Mouse (Mus musculus): Measurements from ENCODE around the gene Mcpt8.
"Not testable (repeated sequence)": the region's sequence is repeated elsewhere in the genome, so short reads cannot be mapped to it uniquely, and the experiment has no call there.

The Mcpt8 gene

DNA sequence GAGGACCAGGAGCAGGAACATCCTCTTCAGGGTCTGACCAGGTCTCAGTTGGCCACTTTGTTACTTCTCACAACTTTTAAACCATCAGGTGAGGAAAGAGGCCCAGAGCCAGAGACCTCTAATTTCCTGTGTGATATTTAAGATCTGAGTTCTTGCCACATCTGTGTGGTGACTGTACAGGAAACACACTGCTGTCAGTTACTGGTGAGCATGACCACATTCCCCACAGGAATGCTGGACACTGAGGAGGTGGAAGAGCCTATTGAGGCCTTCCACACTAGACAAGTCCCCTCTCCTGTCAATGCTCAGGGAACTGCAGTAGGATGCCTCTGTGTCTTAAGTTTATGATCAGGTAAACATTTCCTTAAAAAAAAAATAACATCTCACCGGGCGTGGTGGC is at the start of gene Mcpt8:
Gene Mcpt8, minus strand, starts transcription at position 107 of the 400 bp plus-strand sequence.
- no peak for DNase-seq (ENCODE audit: low read depth in 1 of 2, low spot score in 2 of 2)

GRCm38 (mm10) chr14:56133675-56134074 is 48.6 kb upstream of the Mcpt8 start:
- not testable (repeated sequence) for DNase-seq (ENCODE audit: low read depth in 1 of 2, low spot score in 2 of 2)

GRCm38 (mm10) chr14:56132508-56132907 is 47.4 kb upstream of the Mcpt8 start, which contains the start of gene Gzmd:
Gene Gzmd, minus strand, starts transcription at chr14:56132608.
- DNase-seq (ENCODE audit: low read depth in 1 of 2, low spot score in 2 of 2), result not testable (repeated sequence)

- DNase-seq (ENCODE audit: low read depth in 1 of 2, low spot score in 2 of 2), result no peak
These were observed 43.3 kb upstream of the Mcpt8 start for GRCm38 (mm10) chr14:56128341-56128740.

GRCm38 (mm10) chr14:56123516-56123915 is 38.4 kb upstream of the Mcpt8 start:
- no peak for DNase-seq (ENCODE audit: low read depth in 1 of 2, low spot score in 2 of 2)

DNA sequence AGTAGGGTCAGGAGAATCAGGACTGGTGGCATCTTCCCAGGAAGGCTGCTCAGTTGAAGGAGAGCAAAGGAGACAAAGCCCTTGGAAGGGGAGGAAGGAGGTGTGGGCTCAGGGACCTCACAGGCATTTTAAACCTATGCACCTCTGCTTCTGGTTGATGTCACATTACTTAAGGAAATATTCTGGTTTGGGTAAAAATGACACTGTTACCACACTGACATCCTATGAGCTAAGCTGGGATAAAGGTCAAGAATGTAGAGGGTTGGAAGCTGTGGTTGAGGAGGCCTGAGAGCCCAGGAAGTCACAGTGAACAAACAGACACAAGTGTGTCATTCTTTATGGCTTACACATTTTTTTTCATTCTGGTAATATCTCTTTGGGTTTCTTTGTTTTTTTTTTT is 35.5 kb upstream of the Mcpt8 start, which contains the start of gene Gzme:
Gene Gzme, minus strand, starts transcription at position 101 of the 400 bp plus-strand sequence.
- DNase-seq (ENCODE audit: low read depth in 1 of 2, low spot score in 2 of 2), result no peak

- not testable (repeated sequence) for DNase-seq (ENCODE audit: low read depth in 1 of 2, low spot score in 2 of 2)
These were observed 30.6 kb upstream of the Mcpt8 start for GRCm38 (mm10) chr14:56115531-56116310.

DNA sequence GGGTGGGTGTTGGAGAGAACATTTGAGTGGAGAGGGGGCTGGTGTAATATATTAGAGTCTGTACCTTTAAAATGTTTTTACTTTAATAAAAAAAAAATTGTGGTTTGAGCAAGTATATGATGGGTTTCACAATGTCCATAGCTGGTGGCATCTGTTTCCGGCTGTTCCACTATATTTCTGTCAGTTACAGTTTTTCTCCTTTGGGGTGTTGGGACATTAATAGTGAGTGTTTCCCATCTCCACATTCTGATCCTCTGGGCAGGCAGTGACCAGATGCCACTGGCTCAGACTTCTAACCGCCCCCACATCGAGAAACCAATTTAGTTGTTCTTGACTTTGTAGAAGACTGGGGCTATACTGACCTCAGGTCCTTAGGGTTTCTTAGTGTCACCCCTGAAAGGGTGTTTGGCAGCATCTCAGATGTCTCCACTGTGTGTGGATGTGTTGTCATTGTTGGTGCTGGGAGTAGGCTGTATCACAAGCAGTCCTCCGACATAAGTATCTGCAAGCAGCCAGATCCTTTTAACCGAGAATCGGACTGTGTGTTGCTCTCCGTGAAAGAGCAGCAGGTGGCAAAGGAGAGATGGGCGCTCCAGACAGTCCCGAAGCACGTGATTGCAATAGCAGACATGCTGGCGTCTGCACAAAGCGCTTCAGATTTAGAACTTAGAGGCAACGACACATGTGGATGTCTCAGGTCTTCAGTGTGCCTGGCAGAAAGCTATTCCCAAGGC is 20.5 kb upstream of the Mcpt8 start:
- no peak for DNase-seq (ENCODE audit: low read depth in 1 of 2, low spot score in 2 of 2)

DNA sequence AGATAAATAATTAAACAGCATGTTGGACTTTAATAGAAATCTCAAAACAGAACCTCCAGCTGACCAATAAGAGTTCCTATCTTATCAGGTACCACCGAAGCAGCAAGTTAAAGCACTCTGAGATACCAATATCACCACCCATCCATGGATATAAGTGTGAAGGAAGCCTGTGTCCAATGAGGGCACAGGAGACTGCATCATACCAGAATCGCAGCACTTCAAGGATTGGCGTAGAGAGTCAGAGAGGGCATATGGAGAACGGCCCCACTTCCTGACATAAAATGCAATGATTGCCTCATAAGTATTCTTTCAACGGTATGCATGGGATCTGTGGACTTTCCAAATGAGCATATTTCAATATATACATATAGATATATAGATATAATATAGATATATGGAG is 19.9 kb upstream of the Mcpt8 start:
- no peak for DNase-seq (ENCODE audit: low read depth in 1 of 2, low spot score in 2 of 2)

DNA sequence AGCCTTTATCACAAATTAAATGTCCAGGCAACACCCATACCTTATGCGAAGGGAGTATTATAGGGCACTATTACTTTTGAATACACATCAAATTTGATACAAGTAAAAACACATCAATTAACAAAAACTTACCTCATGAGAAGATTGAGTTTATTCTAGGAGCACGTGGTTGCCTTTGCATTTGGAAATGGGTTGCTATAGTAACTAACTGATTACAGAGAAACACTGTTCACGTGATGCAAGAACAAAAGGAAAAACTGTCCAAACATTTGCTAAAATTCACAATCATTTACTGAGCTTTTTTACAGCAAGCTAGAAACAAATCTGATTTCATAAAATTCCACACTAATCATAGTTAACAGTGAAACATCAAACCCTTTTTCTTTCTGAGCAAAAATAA is 18.4 kb upstream of the Mcpt8 start:
- no peak for DNase-seq (ENCODE audit: low read depth in 1 of 2, low spot score in 2 of 2)

- no peak for DNase-seq (ENCODE audit: low read depth in 1 of 2, low spot score in 2 of 2)
These were observed 17.3 kb upstream of the Mcpt8 start, which contains the start of gene Ctsg for GRCm38 (mm10) chr14:56102386-56102785. Gene Ctsg, minus strand, starts transcription at chr14:56102574.

DNA sequence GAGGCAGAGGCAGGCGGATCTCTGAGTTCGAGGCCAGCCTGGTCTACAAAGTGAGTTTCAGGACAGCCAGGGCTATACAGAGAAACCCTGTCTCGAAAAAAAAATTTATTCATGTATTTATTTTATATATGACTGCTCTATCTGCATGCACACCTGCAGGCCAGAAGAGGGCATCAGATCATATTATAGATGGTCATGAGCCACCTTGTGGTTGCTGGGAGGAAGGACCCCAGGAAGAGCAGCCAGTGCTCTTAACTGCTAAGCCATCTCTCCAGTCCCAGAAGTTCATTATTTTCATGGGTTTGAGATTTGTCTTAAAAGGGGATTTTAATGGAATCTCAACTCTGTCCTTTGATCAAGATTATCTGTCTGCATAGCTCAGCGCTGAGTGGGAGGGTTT is 13.9 kb upstream of the Mcpt8 start:
- DNase-seq (ENCODE audit: low read depth in 1 of 2, low spot score in 2 of 2), result no peak

GRCm38 (mm10) chr14:56097597-56097996 is 12.5 kb upstream of the Mcpt8 start:
- DNase-seq (ENCODE audit: low read depth in 1 of 2, low spot score in 2 of 2), result no peak

DNA sequence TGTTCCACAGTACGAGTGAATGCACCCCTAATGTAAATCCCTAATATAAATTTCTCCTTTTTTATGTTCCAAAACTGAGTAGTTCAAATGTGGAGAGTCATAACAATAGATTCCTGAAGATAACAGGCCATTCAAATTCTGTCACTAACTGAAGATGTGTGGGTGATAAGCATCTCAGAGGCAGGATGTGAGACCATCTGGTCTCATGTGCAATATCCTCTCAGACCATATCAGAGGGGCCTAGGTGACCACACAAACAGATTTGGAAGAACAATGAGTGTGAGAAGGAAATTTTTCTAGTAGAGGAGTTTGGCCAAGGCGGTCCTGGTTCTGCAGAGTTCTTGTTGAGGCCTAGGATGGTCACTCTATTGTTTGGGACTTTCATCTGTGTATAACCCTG is 8.3 kb upstream of the Mcpt8 start:
- DNase-seq (ENCODE audit: low read depth in 1 of 2, low spot score in 2 of 2), result no peak

DNA sequence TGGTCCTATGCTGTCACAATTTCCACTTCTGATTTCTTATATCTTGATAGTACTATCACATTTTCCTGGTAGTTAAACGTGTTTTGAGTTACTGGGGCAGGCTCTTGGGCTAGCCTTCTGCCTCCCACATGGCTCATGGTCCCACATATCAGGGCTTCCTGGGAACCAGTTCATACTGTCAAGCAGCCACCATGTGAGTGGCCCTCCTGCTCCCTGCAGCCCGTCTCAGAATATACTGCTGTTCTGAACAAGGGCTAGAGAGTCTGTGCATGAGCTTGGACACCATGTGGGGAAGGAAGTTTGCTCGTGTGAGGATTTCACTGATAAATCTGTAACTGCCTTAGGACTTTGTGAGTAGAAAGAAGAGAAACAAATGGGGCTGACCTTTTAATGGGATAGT is 1.6 kb upstream of the Mcpt8 start:
- no peak for DNase-seq (ENCODE audit: low read depth in 1 of 2, low spot score in 2 of 2)

DNA sequence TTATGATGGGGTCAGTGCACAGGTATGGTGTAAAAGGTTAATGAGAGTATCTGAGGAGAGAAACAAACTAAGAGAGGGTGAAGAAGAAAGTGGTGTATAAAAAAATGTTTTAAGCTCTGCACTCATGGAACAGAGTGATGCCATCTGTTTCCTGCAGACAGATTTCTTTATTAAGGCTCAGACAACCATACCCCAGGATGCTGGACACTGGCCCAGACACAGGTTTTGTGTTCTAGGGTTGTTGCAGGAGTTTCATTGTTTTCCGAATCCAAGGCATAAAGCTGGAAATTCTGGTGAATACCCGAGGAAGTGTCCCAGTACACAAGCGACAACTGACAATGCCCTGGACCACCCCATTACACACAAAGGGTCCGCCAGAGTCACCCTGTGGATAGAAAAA is 3.1 kb downstream of the Mcpt8 start:
- DNase-seq (ENCODE audit: low read depth in 1 of 2, low spot score in 2 of 2), result no peak

GRCm38 (mm10) chr14:56062213-56062612 is 22.9 kb downstream of the Mcpt8 start, which contains the start of gene Mcpt4:
Gene Mcpt4, minus strand, starts transcription at chr14:56062313.
- DNase-seq (ENCODE audit: low read depth in 1 of 2, low spot score in 2 of 2), result not testable (repeated sequence)

DNA sequence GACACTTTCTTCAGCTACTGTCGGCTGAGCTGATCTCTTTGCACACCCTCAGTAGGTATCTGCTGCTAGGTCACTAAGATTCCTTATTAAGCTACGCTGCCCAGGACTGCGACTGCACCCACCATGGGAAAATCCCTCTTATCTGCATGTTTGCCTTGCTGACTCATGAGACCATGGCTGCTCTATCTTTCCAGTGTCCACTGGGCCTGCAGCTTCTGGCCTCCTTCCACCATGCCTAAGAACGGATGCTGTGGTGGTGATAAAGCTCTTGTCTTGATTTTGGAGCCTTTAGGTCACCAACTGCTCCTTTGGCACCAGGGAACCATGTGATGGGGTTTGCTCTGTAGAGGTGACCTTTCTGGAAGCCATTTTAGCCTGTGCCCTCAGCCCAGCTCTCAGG is 27.4 kb downstream of the Mcpt8 start:
- no peak for DNase-seq (ENCODE audit: low read depth in 1 of 2, low spot score in 2 of 2)

- no peak for DNase-seq (ENCODE audit: low read depth in 1 of 2, low spot score in 2 of 2)
These were observed 29.7 kb downstream of the Mcpt8 start for GRCm38 (mm10) chr14:56055408-56055807.

DNA sequence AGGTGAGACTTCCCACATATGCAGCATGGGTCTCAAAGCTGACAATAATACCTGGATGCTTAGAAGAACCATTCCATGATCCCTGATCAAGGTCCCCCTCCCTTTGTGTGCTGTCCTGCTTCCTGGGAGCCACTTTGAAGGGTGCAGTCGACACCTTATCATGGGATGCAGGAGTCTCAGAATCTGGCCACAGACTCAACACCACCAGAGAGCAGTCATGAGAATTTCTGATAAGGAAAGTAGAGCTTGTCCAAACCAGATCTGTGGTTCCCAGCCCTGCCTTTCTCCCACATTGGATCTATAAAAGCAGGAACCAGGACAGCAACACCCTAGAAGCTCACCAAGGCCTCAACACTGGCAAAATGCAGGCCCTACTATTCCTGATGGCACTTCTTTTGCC is 43.3 kb downstream of the Mcpt8 start, which contains the start of gene Mcpt2:
Gene Mcpt2, plus strand, starts transcription at position 250 of the 400 bp plus-strand sequence.
- DNase-seq (ENCODE audit: low read depth in 1 of 2, low spot score in 2 of 2), result not testable (repeated sequence)

- DNase-seq (ENCODE audit: low read depth in 1 of 2, low spot score in 2 of 2), result no peak
These were observed 50.6 kb downstream of the Mcpt8 start for GRCm38 (mm10) chr14:56034433-56034832.

Measured in monocyte, adult 2 months (primary cell).